Mouse (Mus musculus): ENCODE results near the gene Mapk1ip1l. TPM values are rescaled to one million over a fixed set of nuclear protein-coding genes. Genes with fewer than 3 reads are reported as not detected.

Mapk1ip1l gene
- polyA plus RNA-seq (2014; fragmentation: Illumina TruSeq; extraction: RNeasy Lipid Tissue Mini Kit (QIAGEN cat#74804); ENCODE audit: insufficient read depth, low read depth, low replicate concordance), result 18.8 TPM

GRCm38 (mm10) chr14:47297785-47298407, at the start of gene Mapk1ip1l:
Gene Mapk1ip1l, plus strand, starts transcription at chr14:47298266.

DNA sequence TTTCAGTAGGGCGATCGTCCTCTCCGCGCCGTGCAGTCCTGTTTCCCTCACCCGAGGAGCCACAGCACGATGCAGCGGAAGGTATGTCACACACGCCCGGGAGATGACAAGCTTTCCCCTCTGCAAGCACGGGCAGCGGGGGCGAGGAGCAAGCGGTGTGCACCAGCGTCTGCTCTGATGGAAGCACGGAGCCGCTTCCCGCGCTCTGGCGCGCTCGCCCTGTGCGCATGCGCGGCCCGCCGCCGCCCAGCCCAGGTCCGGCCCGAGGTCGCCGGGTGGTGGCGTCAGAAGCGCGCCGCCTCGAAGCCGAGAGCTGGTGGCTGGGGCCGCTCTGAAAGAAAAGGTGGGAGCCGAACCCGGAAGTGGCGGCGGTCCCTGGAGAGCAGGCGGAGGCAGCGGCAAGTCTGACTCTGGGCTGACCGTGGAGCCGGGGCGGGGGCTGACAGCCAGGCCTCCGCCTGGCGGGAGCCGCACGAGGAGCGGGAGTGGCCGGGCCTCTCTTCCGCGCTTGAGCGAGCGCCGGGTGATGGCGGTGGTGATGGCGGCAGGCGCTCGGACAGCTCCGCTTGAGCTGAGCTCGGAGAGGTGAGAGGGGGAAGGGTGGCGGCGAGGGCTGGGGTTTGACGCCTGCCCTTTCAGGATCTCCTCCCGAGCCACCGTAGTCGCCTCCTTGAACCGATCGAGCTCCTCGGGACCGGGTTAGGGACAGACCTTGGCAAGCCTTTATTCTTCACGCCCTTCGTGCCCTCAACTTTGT, 21.3 kb upstream of the Mapk1ip1l start, which contains the start of the genes Wdhd1 and Socs4:
TSS of gene Wdhd1 (minus strand) at position 221 of the 757 bp plus-strand sequence.
TSS of gene Socs4 (plus strand) at position 295 of the 757 bp plus-strand sequence.

DNA sequence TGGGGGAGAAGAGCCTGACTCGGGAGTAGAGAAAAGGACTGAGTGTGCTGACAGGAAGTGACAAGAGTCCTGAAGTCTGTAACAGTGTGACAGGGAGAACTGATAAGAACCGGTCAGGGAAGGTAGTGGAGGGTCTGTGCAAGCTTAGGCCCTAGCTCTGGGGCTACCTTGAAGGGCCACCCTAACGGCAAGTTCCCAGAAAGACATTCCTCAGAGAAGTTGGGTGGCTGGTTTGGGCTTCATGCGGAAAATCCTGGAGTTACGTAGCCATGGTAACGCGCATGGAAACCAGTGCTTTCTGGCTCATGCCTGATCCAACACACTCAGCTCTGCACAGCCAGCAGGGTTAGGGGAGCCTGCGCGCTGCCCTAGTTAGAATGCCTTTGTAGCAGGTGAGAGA, 69.4 kb downstream of the Mapk1ip1l start, which contains the start of gene Lgals3:
TSS of gene Lgals3 (plus strand) at position 291 of the 400 bp plus-strand sequence.

Other genes starting within 250 kb of the Mapk1ip1l start
- gene Gch1, start 108.9 kb upstream of the Mapk1ip1l start, polyA plus RNA-seq (2014; fragmentation: Illumina TruSeq; extraction: RNeasy Lipid Tissue Mini Kit (QIAGEN cat#74804); ENCODE audit: insufficient read depth, low read depth, low replicate concordance), result 8.8 TPM
- gene Wdhd1, start 21.4 kb upstream of the Mapk1ip1l start, polyA plus RNA-seq (2014; fragmentation: Illumina TruSeq; extraction: RNeasy Lipid Tissue Mini Kit (QIAGEN cat#74804); ENCODE audit: insufficient read depth, low read depth, low replicate concordance), result 1.4 TPM
- gene Socs4, start 21.3 kb upstream of the Mapk1ip1l start, polyA plus RNA-seq (2014; fragmentation: Illumina TruSeq; extraction: RNeasy Lipid Tissue Mini Kit (QIAGEN cat#74804); ENCODE audit: insufficient read depth, low read depth, low replicate concordance), result 6.7 TPM
- gene Lgals3, start 69.5 kb downstream of the Mapk1ip1l start, polyA plus RNA-seq (2014; fragmentation: Illumina TruSeq; extraction: RNeasy Lipid Tissue Mini Kit (QIAGEN cat#74804); ENCODE audit: insufficient read depth, low read depth, low replicate concordance), result 237 TPM
- gene Dlgap5, start 120.1 kb downstream of the Mapk1ip1l start, polyA plus RNA-seq (2014; fragmentation: Illumina TruSeq; extraction: RNeasy Lipid Tissue Mini Kit (QIAGEN cat#74804); ENCODE audit: insufficient read depth, low read depth, low replicate concordance), result 0.25 TPM
- 6.4 TPM for gene Fbxo34, start 152.2 kb downstream of the Mapk1ip1l start, polyA plus RNA-seq (2014; fragmentation: Illumina TruSeq; extraction: RNeasy Lipid Tissue Mini Kit (QIAGEN cat#74804); ENCODE audit: insufficient read depth, low read depth, low replicate concordance)